Mouse (Mus musculus): ENCODE results near the gene Gm6871.
"Not testable (repeated sequence)": the region's sequence is repeated elsewhere in the genome, so short reads cannot be mapped to it uniquely, and the experiment has no call there.

Gm6871 gene

DNA sequence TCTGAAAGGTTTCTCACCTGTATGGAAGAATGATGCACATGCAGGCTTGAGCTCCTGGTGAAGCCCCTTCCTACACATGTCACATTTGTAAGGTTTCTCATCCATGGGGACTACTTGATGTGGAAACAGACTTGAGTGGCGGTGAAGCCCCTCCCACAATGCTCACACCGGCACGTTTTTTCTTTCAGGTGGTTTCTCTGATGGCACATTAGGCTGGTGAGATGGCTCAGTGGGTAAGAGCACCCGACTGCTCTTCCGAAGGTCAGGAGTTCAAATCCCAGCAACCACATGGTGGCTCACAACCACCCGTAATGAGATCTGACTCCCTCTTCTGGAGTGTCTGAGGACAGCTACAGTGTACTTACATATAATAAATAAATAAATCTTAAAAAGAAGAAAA lies at the start of gene Gm6871:
Gene Gm6871, minus strand, starts transcription at position 101 of the 400 bp plus-strand sequence.
- DNase-seq = not testable (repeated sequence)

DNA sequence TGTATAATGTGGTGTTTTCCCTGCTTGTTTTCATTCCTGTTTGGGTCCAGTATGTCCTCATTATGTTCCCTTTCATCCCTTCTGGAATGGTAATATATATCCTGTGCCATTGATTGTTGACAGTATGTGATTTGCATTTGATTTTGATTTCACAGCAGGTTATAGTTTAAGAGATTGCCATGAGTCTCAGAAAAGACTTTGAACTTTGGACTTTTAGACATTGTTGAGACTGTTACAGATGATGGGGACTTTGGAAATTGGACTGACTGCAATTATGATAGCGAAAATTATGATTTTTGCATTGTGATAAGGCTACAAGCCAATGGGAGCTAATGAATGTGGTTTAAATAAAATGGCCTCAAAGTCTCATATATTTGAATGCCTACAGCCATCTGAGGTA lies 42.8 kb upstream of the Gm6871 start:
- not testable (repeated sequence) for DNase-seq

DNA sequence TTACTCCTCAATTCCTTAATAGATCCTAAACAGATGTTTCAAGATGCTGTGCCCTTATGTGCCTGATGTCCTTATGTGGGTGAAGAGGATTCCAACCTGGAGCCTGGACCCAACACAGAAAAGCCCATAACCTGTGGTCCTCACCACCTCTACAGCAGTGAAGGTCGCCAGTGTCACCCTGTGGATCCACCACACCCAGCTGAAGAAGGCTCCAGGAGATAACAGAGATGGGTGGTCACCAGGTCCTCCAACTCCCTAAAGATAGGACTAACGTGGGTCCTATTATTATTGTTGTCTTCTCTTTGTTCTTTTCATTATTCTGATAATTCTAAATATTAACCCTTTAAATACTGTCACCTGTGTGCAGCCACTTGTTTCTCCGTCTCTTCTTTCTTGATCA lies 38.2 kb upstream of the Gm6871 start:
- DNase-seq = no peak

DNA sequence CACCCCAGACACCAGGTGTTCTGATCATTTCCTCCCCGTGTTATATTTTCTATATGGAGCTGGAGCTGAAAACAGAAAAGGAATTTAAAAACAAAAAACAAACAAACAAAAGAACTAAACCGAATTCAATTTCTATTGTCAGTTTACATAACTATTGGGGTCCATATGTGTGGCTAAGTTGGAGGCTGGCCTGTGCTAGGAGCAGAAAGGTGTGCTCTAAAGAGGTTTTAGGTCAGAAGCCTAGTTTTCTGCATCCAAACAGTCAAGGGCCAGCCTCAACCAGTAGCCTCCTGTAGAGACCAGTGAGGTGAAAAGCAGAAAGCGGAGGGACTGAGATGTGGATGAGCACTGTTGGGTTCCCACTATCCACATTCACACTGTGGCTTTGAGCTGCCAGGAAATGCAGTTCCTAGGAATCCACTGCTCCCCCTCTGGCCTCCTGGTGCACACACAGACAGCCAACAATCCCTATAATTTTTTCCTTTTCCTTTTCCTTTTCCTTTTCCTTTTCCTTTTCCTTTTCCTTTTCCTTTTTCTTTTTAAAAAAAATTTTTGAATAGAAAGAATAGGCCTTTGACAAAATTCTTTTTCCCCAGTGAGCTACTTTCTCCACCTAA lies 26.6 kb upstream of the Gm6871 start:
- peak in 1 of 2 experiments; percentile 20 for DNase-seq

DNA sequence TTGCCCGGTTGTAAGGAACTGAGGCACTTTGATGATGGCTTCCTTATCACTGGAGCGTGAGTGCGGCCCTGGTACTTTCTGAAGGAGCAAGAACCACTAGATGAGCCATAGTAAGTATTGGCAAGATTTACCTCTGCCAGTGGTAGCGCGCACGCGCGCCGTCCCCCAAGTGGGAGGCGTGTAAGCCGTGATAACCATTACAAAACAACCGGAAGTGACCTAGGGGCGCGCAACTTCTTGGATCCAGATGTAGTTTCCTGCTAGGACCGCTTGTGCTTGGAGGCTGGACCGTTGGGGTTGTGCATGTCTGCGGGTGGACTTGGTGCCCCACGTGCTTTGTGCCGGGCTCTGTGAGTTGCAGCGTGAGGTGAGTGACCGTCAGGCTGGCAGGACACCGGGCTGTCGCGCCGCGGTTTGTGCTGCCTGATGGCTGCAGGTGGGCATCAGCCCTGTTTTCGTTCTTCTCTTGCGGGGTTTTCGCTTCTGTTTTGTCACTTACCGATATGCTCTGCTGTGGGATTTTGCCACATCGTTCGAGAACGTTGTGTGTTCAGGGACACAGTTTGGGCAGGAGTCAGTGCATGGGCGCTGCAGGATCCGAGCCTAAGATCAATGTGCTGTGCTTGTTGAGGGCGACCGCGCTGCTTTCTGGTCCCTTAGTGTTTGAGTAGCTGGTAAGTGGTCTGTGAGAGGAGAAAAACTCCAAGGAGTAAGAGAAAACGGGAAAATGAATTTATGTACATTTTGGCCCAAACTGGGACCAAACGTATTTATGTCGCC lies 25.8 kb upstream of the Gm6871 start, which contains the start of gene 2610021A01Rik:
Gene 2610021A01Rik, plus strand, starts transcription at position 197 of the 780 bp plus-strand sequence.
- DNase-seq = peak; percentile 91 to 95

DNA sequence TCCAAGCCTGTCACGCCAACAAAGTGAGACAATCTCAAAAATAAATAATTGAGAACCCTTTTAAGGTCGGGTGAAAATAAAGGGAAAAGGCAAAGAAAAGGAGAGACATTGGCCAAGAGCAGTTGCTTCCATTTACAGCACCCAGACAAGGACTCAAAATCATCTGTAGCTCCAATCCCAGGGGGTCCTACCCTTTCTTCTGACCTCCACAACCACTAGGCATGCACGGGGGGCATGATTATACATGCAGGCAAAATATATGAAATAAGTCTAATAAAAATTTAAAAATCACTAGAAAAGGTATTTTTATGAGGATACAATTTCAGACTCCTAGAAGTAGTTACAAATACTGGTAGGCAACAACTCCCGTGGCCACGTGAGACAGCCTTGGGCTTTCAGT lies 25.2 kb upstream of the Gm6871 start:
- no peak for DNase-seq

DNA sequence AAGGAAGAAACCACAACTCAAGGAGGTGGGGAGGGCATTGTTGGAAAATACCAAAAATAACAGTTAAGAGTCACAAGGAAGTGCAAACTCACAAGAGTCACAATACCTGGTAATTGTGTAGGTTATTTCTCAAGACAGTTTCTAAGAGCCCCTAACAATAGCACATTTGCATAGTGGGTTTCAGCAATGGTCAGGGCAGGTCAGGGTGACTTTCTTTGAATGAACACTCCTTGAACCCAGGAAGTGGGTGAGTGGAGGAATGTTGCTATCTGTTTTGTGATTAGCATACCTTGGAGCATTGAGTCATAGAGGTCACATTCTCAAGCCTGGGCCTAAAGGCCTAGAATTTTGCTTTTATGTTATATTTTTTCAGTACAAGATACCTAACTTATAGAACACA lies 14.4 kb upstream of the Gm6871 start:
- DNase-seq = not testable (repeated sequence)

DNA sequence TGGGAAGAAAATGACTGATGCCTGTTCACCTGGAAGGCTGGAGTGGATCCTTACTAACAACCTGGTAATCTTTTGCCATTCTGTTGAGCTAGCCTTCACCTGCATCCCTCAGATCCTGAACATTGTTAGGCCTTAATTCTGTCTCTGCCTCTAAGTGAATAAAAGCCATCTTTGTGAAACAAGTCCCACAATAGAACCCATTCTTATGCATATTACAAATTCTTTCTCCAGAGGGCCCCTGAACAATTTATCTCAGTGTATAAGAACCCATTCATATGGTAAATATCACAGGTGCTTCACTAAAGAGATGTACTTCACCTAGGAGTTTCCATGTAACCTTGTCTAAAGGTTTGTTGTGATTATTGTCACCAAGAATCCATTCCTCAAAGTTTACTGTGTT lies 8.6 kb upstream of the Gm6871 start:
- no peak for DNase-seq

DNA sequence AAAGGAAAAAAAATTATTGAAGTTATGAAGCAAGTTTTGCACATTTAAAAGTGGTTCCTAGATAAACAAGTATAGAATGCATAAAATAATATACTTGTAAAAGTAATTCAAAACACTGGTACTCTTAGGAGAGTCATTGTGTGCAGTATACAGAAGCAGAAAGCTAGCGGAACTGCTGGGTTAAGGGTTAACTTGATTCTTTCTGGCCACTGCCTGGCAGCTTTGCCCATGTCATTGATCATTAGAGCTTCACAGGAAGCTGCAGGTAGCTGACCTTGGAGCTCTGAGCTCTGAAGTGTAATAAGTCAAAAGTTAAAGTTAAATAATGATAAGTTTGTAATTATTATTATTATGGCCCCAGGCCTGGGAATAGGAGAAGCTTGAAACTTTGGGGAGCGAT lies 4.5 kb upstream of the Gm6871 start:
- peak in 1 of 2 experiments; percentile 4 for DNase-seq

DNA sequence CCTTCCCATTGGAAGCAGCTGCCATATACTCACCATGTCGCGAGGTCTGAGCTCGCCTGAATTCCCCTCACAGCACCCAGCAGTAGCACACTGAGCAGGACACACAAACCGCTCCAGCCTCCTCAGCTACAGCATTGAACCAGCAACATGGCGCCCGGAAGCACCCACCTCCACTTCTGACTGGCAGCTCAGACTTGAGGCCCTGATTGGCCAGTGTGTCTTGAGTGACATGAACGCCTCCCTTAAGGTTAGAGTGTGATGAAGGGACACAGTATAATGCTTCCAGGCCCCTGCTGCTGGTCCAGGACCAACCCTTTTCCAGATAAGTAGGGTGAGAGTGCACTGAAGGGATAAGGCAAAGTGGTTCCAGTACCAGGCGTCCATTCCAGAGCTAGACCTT lies 12.8 kb downstream of the Gm6871 start:
- DNase-seq = no peak

DNA sequence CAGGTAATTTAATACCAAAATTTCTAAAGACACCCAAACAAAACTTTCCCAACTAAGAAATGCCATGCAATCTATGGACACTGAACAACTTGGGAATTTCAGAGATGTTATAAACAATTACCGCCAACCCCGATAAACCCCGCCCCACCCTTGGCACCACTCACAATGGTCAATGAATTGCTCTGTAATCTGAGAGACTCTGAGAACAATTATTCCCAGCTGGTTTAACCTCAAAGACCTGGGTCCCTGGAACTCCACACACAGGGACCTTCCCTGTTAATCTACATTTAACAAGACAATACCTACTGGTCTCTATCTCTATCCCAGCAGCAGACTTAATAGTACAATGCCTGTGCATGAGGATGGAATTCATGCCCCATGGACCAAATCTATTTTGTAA lies 60.8 kb downstream of the Gm6871 start:
- DNase-seq = no peak

DNA sequence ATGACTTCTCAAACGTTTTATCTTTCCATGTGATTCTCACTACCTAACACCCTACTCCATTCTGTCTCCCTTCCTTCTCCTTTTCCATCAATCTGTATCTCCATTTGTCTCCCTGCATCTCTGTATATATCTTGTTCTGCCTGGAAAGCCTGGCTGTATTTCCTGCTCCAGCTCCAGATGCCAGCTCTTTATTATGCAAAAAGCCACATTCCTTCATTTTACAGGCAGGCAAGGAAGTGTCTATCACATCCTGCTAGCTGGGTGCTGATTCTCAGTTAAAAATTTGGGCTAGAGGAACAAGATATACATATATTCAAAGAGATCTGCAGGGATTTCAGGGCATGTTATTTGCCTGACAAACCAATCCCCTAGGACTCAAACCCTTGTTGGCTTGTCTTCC lies 61.3 kb downstream of the Gm6871 start:
- no peak for DNase-seq

DNA sequence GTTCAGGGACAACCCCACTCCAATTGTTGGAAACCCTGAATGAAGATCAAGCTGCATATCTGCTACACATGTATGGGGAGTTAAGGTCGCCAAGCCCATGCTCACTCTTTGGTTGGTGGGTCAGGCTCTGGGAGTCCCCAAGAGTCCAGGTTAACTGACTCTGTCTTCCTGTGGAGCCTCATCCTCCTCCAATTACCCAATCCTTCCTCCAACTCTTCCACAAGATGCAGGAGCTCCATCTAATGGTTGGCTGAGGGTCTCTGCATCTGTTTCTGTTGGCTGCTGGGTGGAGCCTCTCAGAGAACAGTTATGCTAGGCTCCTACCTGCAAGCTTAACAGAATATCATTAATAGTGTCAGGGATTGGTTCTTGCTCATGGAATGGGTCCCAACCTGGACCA lies 71.1 kb downstream of the Gm6871 start:
- DNase-seq = peak in 1 of 2 experiments; percentile 7

DNA sequence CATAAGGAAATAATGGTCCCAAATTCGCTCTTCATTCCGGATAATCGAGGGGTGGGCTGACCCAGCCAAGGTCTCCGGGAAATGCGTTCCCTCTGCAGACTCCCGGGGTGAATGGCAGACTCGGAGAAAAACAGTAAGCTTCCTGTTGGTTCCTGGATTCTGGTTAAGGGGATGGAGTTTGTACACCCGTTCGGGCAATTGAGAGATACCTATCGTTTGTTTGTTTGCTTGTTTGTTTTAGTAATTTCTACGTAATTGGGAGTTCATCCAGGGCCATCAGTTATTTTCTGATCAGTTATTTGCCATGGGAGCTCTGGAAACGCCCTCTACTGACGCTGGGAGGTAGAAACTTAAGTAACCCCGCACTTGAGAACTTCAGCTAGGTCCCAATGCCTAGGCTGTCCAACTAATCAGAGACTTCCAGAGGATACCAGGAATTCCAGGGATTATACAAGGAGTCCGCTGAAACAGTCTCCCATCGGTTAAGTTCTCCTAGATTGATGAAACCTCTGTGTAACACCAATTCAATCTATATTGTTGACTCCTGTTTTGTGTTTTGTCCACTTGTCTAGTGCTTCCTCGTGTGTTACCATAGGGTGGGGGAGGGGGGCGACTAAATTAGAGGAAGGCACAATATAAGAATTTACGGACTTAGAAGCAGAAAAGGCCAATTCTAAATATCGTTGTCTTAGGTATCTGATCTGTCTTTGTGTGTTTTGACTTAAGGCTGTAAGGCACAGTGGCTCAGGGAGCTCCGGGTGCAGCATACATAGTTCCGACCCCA lies 73.1 kb downstream of the Gm6871 start:
- DNase-seq = peak; percentile 67 to 77

DNA sequence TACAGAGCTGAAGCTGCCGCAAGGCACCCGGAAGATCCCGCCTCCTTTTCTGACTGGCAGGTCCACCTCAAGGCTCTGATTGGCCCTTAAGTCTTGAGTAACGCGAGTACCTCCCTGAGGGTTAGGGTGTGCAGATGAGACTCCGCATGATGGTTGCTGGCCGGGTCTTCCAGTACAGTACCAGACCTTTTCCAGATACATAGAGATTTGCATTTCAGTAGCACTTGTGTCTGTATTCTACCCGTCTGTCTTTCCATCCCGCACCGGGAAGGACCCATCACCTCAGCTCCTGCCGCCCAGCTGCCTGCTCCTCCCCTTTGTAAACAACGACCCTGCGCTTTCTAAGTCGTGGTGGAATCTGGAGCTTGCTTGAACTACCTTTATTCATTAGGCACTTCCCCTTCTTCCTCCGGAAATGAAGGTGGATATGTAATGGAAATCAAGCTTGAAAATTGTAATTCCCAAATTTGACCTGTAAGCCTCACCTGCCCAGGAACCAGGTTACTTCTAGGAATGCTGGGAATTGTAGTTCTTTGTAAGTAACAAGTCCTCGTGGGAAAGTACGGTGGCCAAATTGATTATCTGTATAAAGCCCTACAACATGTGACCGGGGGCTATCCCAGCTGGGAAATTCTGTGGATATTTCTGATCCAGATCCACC lies 73.9 kb downstream of the Gm6871 start, which contains the start of the genes Gm20449 and AW146154:
Gene Gm20449, minus strand, starts transcription at position 29 of the 661 bp plus-strand sequence.
Gene AW146154, minus strand, starts transcription at position 502 of the 661 bp plus-strand sequence.
- DNase-seq = peak; percentile 99

DNA sequence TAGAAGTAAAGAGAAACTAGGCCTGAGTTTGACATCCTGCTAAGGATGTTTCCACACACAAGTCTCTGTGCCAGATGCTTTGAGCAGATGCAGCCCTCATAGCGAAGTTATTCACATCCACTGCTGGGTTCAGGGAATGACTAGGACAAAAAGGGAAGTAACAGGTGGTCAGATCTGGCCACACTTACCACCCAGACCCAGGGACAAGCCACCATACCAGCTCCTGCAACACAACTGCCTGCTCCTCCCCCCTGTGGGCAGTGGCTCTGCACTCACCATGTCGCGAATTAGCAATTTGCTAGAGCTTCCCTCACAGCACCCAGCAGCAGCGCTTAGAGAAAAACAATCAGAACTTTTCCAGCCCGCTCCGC lies 74.5 kb downstream of the Gm6871 start:
- not testable (repeated sequence) for DNase-seq

DNA sequence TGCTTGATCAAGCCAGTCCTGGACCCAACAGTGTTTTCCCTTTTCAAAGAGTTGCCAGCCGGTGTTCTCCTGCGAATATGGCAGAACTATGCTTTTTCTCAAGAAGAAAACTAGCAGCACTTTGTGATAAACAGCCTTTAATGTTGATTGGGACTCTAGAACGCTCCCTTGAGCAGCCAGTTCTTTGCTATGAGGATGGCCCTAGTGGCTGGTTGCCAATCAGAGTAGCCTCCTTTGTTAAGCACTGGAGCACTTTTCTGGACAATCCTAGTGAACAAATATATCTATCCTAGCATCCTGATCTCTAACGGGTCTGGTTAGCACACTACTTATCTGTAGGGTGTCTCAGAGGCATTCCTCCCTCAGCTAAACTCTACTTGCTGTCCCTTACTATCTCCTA lies 75.0 kb downstream of the Gm6871 start:
- DNase-seq = peak in 1 of 2 experiments; percentile 18

DNA sequence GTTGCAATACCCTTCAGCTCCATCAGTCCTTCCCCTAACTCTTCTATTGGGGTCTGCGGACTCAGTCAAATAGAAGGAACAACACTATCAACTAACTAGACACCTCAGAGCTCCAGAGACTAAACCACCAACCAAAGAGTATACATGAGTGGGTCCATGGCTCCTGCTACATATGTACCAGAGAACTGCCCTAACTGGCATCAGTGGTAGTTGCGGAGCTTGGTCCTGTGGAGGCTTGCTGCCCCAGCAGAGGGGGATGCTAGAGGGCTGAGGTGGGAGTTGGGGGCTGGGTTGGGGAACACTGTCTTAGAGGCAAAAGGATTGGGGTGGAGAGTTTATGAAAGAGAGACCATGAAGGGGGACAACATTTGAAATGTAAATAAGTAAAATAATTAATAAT lies 75.6 kb downstream of the Gm6871 start:
- DNase-seq = no peak

Data from kidney, postnatal 4 days (tissue).